27 mouse cellular contexts compared by ENCODE assay signal in genomic region chr16:60468200-60468785, GRCm38 (mm10).
DNase-seq lines count a peak whose midpoint lies in the region; ATAC-seq and TF ChIP-seq lines count a peak whose summit lies in the region.
"Had no signal": no experiment of that assay in that cellular context is flagged by ENCODE, and none has a peak within 500 bp of the region (broad histone marks: within the 10 kb centered on the region; RNA-seq: fewer than 3 reads in every experiment).

No protein-coding gene starts in this region.

- TF ChIP-seq CTCF in intestine, postnatal 0 days (IDR thresholded peaks at IDR 0.05; ENCODE audit: low read depth) = no peak

- no peak overlapping the region for H3K4me2 ChIP-seq in forebrain, embryonic 14.5 days (ENCODE audit: low read length)
- no peak overlapping the region for H3K4me2 ChIP-seq in forebrain, embryonic 16.5 days (ENCODE audit: low read length)
- no peak overlapping the region for H3K4me2 ChIP-seq in midbrain, embryonic 13.5 days (replicated peaks)
- no peak overlapping the region for H3K4me2 ChIP-seq in midbrain, embryonic 15.5 days
- H3K4me2 ChIP-seq in intestine, postnatal 0 days (replicated peaks; ENCODE audit: low read depth) = no peak overlapping the region
- H3K4me2 ChIP-seq: embryonic facial prominence, embryonic 12.5 days; embryonic facial prominence, embryonic 15.5 days; heart, embryonic 11.5 days; heart, embryonic 15.5 days; hindbrain, embryonic 13.5 days; intestine, embryonic 15.5 days had no signal

- H3K36me3 ChIP-seq in forebrain, embryonic 14.5 days (ENCODE audit: control insufficient read depth, insufficient read depth, low read length) = no peaks in the 10 kb centered on the region
- no peaks in the 10 kb centered on the region for H3K36me3 ChIP-seq in forebrain, embryonic 16.5 days (ENCODE audit: control insufficient read depth, insufficient read depth)
- no peaks in the 10 kb centered on the region for H3K36me3 ChIP-seq in midbrain, embryonic 13.5 days
- no peaks in the 10 kb centered on the region for H3K36me3 ChIP-seq in midbrain, embryonic 10.5 days
- no peaks in the 10 kb centered on the region for H3K36me3 ChIP-seq in midbrain, embryonic 15.5 days (replicated peaks)
- H3K36me3 ChIP-seq in intestine, postnatal 0 days (ENCODE audit: control insufficient read depth, insufficient read depth) = no peaks in the 10 kb centered on the region
- H3K36me3 ChIP-seq: embryonic facial prominence, embryonic 12.5 days; embryonic facial prominence, embryonic 15.5 days; G1E; heart, embryonic 15.5 days; hindbrain, embryonic 10.5 days; hindbrain, embryonic 13.5 days; intestine, embryonic 15.5 days had no signal

- 73% methylated on average over 7 of the region's 7 CpGs for WGBS in forebrain, embryonic 14.5 days
- WGBS in forebrain, embryonic 16.5 days = 71% methylated on average over 7 of the region's 7 CpGs
- WGBS in midbrain, embryonic 13.5 days = 67% methylated on average over 7 of the region's 7 CpGs
- WGBS in midbrain, embryonic 10.5 days = 78% methylated on average over 7 of the region's 7 CpGs
- 67% methylated on average over 7 of the region's 7 CpGs for WGBS in midbrain, embryonic 15.5 days
- WGBS in intestine, postnatal 0 days = 70% methylated on average over 7 of the region's 7 CpGs

- H3K27ac ChIP-seq in forebrain, embryonic 14.5 days (ENCODE audit: low read depth, low read length) = no peak overlapping the region
- H3K27ac ChIP-seq in forebrain, embryonic 16.5 days (ENCODE audit: low read length) = no peak overlapping the region
- no peak overlapping the region for H3K27ac ChIP-seq in midbrain, embryonic 13.5 days
- H3K27ac ChIP-seq in midbrain, embryonic 10.5 days (replicated peaks) = no peak overlapping the region
- H3K27ac ChIP-seq in midbrain, embryonic 15.5 days = no peak overlapping the region
- no peak overlapping the region for H3K27ac ChIP-seq in intestine, postnatal 0 days (ENCODE audit: low read depth, low read length)
- H3K27ac ChIP-seq: embryonic facial prominence, embryonic 12.5 days; embryonic facial prominence, embryonic 15.5 days; heart, embryonic 15.5 days; hindbrain, embryonic 10.5 days; hindbrain, embryonic 13.5 days; intestine, embryonic 15.5 days had no signal

- no peak overlapping the region for H3K4me3 ChIP-seq in forebrain, embryonic 14.5 days (ENCODE audit: low read depth, low read length)
- H3K4me3 ChIP-seq in forebrain, embryonic 16.5 days (replicated peaks; ENCODE audit: low read length) = no peak overlapping the region
- no peak overlapping the region for H3K4me3 ChIP-seq in midbrain, embryonic 13.5 days (replicated peaks)
- no peak overlapping the region for H3K4me3 ChIP-seq in midbrain, embryonic 10.5 days
- H3K4me3 ChIP-seq in midbrain, embryonic 15.5 days = no peak overlapping the region
- H3K4me3 ChIP-seq in intestine, postnatal 0 days (ENCODE audit: low read depth, low read length) = no peak overlapping the region
- H3K4me3 ChIP-seq: embryonic facial prominence, embryonic 12.5 days; embryonic facial prominence, embryonic 15.5 days; heart, embryonic 15.5 days; hindbrain, embryonic 10.5 days; hindbrain, embryonic 13.5 days; intestine, embryonic 15.5 days had no signal

- H3K4me1 ChIP-seq in forebrain, embryonic 14.5 days (ENCODE audit: control insufficient read depth, insufficient read depth, low read length) = no peaks in the 10 kb centered on the region
- H3K4me1 ChIP-seq in forebrain, embryonic 16.5 days (replicated peaks; ENCODE audit: control insufficient read depth, insufficient read depth, low read length) = no peaks in the 10 kb centered on the region
- no peaks in the 10 kb centered on the region for H3K4me1 ChIP-seq in midbrain, embryonic 13.5 days (replicated peaks)
- no peaks in the 10 kb centered on the region for H3K4me1 ChIP-seq in midbrain, embryonic 10.5 days
- no peaks in the 10 kb centered on the region for H3K4me1 ChIP-seq in midbrain, embryonic 15.5 days
- H3K4me1 ChIP-seq in intestine, postnatal 0 days (replicated peaks; ENCODE audit: control insufficient read depth, insufficient read depth, low read length) = no peaks in the 10 kb centered on the region
- H3K4me1 ChIP-seq: embryonic facial prominence, embryonic 12.5 days; embryonic facial prominence, embryonic 15.5 days; heart, embryonic 15.5 days; hindbrain, embryonic 10.5 days; hindbrain, embryonic 13.5 days; intestine, embryonic 15.5 days had no signal

- H3K9me3 ChIP-seq in forebrain, embryonic 14.5 days (replicated peaks; ENCODE audit: control insufficient read depth, low read length) = no peaks in the 10 kb centered on the region
- H3K9me3 ChIP-seq in forebrain, embryonic 16.5 days (ENCODE audit: control insufficient read depth, low read length) = no peaks in the 10 kb centered on the region
- no peaks in the 10 kb centered on the region for H3K9me3 ChIP-seq in midbrain, embryonic 13.5 days
- H3K9me3 ChIP-seq in midbrain, embryonic 10.5 days (replicated peaks) = no peaks in the 10 kb centered on the region
- H3K9me3 ChIP-seq in midbrain, embryonic 15.5 days = no peaks in the 10 kb centered on the region
- no peaks in the 10 kb centered on the region for H3K9me3 ChIP-seq in intestine, postnatal 0 days (ENCODE audit: control insufficient read depth)
- H3K9me3 ChIP-seq: embryonic facial prominence, embryonic 12.5 days; embryonic facial prominence, embryonic 15.5 days; G1E; heart, embryonic 15.5 days; hindbrain, embryonic 10.5 days; hindbrain, embryonic 13.5 days; intestine, embryonic 15.5 days had no signal

- ATAC-seq in forebrain, embryonic 14.5 days = peak; percentile 48; the same call in 1 of the 2 replicates
- ATAC-seq in forebrain, embryonic 16.5 days = no peak
- ATAC-seq in midbrain, embryonic 13.5 days = peak; percentile 78
- ATAC-seq in midbrain, embryonic 15.5 days (replicated peaks) = peak; percentile 84
- no peak for ATAC-seq in intestine, postnatal 0 days
- ATAC-seq: hindbrain, embryonic 16.5 days; intestine, embryonic 15.5 days; Patski had no signal

- H3K9ac ChIP-seq in forebrain, embryonic 14.5 days (ENCODE audit: low read length) = no peak overlapping the region
- no peak overlapping the region for H3K9ac ChIP-seq in forebrain, embryonic 16.5 days (replicated peaks; ENCODE audit: low read depth, low read length)
- H3K9ac ChIP-seq in midbrain, embryonic 13.5 days (replicated peaks) = no peak overlapping the region
- no peak overlapping the region for H3K9ac ChIP-seq in midbrain, embryonic 15.5 days
- no peak overlapping the region for H3K9ac ChIP-seq in intestine, postnatal 0 days (ENCODE audit: low read depth, low read length)
- H3K9ac ChIP-seq: embryonic facial prominence, embryonic 12.5 days; embryonic facial prominence, embryonic 15.5 days; heart, embryonic 15.5 days; hindbrain, embryonic 13.5 days; intestine, embryonic 15.5 days had no signal

- DNase-seq in forebrain, embryonic 14.5 days (ENCODE audit: low spot score) = peak; percentile 19
- no peak for DNase-seq in midbrain, embryonic 10.5 days (ENCODE audit: low spot score)
- DNase-seq: adrenal gland, postnatal 10 days; adrenal gland, postnatal 36 days; B cell, adult 2 months; cerebellum, adult 11 months; cerebellum, adult 2 months; cerebellum, adult 9-11 months; cerebellum, postnatal 25 days; gastrocnemius, postnatal 25 days; heart, postnatal 10 days; heart, postnatal 36 days had no signal

- H3K27me3 ChIP-seq in forebrain, embryonic 14.5 days (replicated peaks; ENCODE audit: control insufficient read depth, insufficient read depth, low read length) = no peaks in the 10 kb centered on the region
- no peaks in the 10 kb centered on the region for H3K27me3 ChIP-seq in forebrain, embryonic 16.5 days (replicated peaks; ENCODE audit: control insufficient read depth, insufficient read depth, low read length)
- H3K27me3 ChIP-seq in midbrain, embryonic 13.5 days = no peaks in the 10 kb centered on the region
- no peaks in the 10 kb centered on the region for H3K27me3 ChIP-seq in midbrain, embryonic 10.5 days (ENCODE audit: low read depth, poor library complexity, severe bottlenecking)
- H3K27me3 ChIP-seq in midbrain, embryonic 15.5 days (replicated peaks) = no peaks in the 10 kb centered on the region
- H3K27me3 ChIP-seq in intestine, postnatal 0 days (replicated peaks; ENCODE audit: control insufficient read depth, insufficient read depth, low read length) = no peaks in the 10 kb centered on the region
- H3K27me3 ChIP-seq: CH12.LX; embryonic facial prominence, embryonic 12.5 days; embryonic facial prominence, embryonic 15.5 days; heart, embryonic 15.5 days; hindbrain, embryonic 13.5 days; intestine, embryonic 15.5 days; Patski had no signal

Comparison
In these comparisons a context has a peak if more than half of its experiments do, and no peak if none do; other contexts are left out.
1. ATAC-seq: peak in forebrain, embryonic 14.5 days (single experiment), midbrain, embryonic 13.5 days (single experiment) and midbrain, embryonic 15.5 days (single experiment); none in forebrain, embryonic 16.5 days (single experiment) and intestine, postnatal 0 days (single experiment).